Mouse (Mus musculus) hindbrain, embryonic 10.5 days (tissue): Measurements from ENCODE around the gene Gtf3c5. TPM values are rescaled to one million over a fixed set of nuclear protein-coding genes. Genes with fewer than 3 reads are reported as not detected.

Experiments
- DNase-seq: peaks from one replicate; pipeline ENCODE4 v3.0.0-alpha.2; 2017; ENCODE audit warnings: low spot score
- H3K27ac ChIP-seq: fragments of 300-500 bp; sonication (generic); 2 replicates; pipeline ENCODE4 v1.5.1; 2016; ENCODE audit warnings: mild to moderate bottlenecking, moderate library complexity
- H3K27me3 ChIP-seq: fragments of 300-500 bp; sonication (generic); 2 replicates; pipeline ENCODE4 v1.6.1; 2016; ENCODE audit warnings: mild to moderate bottlenecking; ENCODE audit not compliant: poor library complexity, insufficient read depth, severe bottlenecking
- H3K36me3 ChIP-seq: fragments of 300-500 bp; sonication (generic); 2 replicates; pipeline ENCODE4 v1.6.1; 2016; ENCODE audit warnings: mild to moderate bottlenecking, moderate library complexity
- H3K4me1 ChIP-seq: fragments of 300-500 bp; sonication (generic); replicated peaks from 2 replicates; pipeline ENCODE4 v1.6.1; 2016; ENCODE audit warnings: mild to moderate bottlenecking
- H3K4me3 ChIP-seq: fragments of 300-500 bp; sonication (generic); 2 replicates; pipeline ENCODE4 v1.5.1; 2016; ENCODE audit warnings: mild to moderate bottlenecking, moderate library complexity
- H3K9me3 ChIP-seq: fragments of 300-500 bp; sonication (generic); 2 replicates; pipeline ENCODE4 v1.6.1; 2016; ENCODE audit warnings: mild to moderate bottlenecking, moderate library complexity
- WGBS: fragments of 180-500 bp; shearing (Covaris S2); methylation state at CpG from one replicate; pipeline ENCODE4 v1.1.7; 2016; 5-methylcytosine and 5-hydroxymethylcytosine counted together
- polyA plus RNA-seq: library from polyadenylated mRNA; unstranded; fragments of >200 nt; fragmentation: Nextera tagmentation; extraction: Ambion mirVana; gene quantifications from 2 replicates; pipeline ENCODE4 v1.2.1, GENCODE M21; 2016

The Gtf3c5 gene
- polyA plus RNA-seq, 1 experiment from 2014 or later, result 61.0 TPM

GRCm38 (mm10) chr2:28582647-28583353, 751 bp downstream of the Gtf3c5 start:
- Histone ChIP-seq H3K27me3 (no peaks in the 10 kb centered on the region), H3K27ac (peak overlapping the region; percentile 97), H3K9me3 (no peaks in the 10 kb centered on the region), H3K4me3 (peak overlapping the region; percentile 82), H3K4me1 (peaks cover 24% of the 10 kb centered on the region), H3K36me3 (peaks cover 34% of the 10 kb centered on the region)
- WGBS, result under 1% methylated on average over 56 of the region's 56 CpGs
- DNase-seq, result peak; percentile 91

- no peak overlapping the region for H3K4me3 ChIP-seq
- H3K4me1 ChIP-seq, result peaks cover 16% of the 10 kb centered on the region
- H3K9me3 ChIP-seq, result no peaks in the 10 kb centered on the region
- H3K27ac ChIP-seq, result no peak overlapping the region
- no peaks in the 10 kb centered on the region for H3K27me3 ChIP-seq
- 71% methylated on average over 5 of the region's 5 CpGs for WGBS
- peak; percentile 25 for DNase-seq
- peaks cover 82% of the 10 kb centered on the region for H3K36me3 ChIP-seq
Measured at GRCm38 (mm10) chr2:28578003-28578402, 5.5 kb downstream of the Gtf3c5 start.

- H3K27me3 ChIP-seq, result no peaks in the 10 kb centered on the region
- DNase-seq, result no peak
- H3K36me3 ChIP-seq, result peaks cover 93% of the 10 kb centered on the region
- H3K9me3 ChIP-seq, result no peaks in the 10 kb centered on the region
- H3K4me3 ChIP-seq, result no peak overlapping the region
- peaks cover 11% of the 10 kb centered on the region for H3K4me1 ChIP-seq
- WGBS, result 94% methylated on average over 3 of the region's 3 CpGs
- no peak overlapping the region for H3K27ac ChIP-seq
Measured at GRCm38 (mm10) chr2:28576815-28577214, 6.7 kb downstream of the Gtf3c5 start.

GRCm38 (mm10) chr2:28575341-28575740, 8.2 kb downstream of the Gtf3c5 start:
- no peaks in the 10 kb centered on the region for H3K4me1 ChIP-seq
- H3K27ac ChIP-seq, result no peak overlapping the region
- H3K9me3 ChIP-seq, result no peaks in the 10 kb centered on the region
- H3K36me3 ChIP-seq, result peaks cover 100% of the 10 kb centered on the region
- WGBS, result 93% methylated on average over 4 of the region's 4 CpGs
- no peaks in the 10 kb centered on the region for H3K27me3 ChIP-seq
- no peak overlapping the region for H3K4me3 ChIP-seq
- no peak for DNase-seq

- 76% methylated on average over 3 of the region's 3 CpGs for WGBS
- Histone ChIP-seq H3K36me3 (peaks cover 100% of the 10 kb centered on the region), H3K4me3 (no peak overlapping the region), H3K27ac (no peak overlapping the region), H3K9me3 (no peaks in the 10 kb centered on the region), H3K27me3 (no peaks in the 10 kb centered on the region), H3K4me1 (peaks cover 4% of the 10 kb centered on the region)
- peak; percentile 20 for DNase-seq
Measured at GRCm38 (mm10) chr2:28569903-28570302, 13.6 kb downstream of the Gtf3c5 start.

- no peak overlapping the region for H3K4me3 ChIP-seq
- peak overlapping the region; percentile 59; the same call in 1 of the 2 replicates for H3K27ac ChIP-seq
- 64% methylated on average over 5 of the region's 5 CpGs for WGBS
- DNase-seq, result no peak
- no peaks in the 10 kb centered on the region for H3K9me3 ChIP-seq
- peaks cover 73% of the 10 kb centered on the region for H3K36me3 ChIP-seq
- no peaks in the 10 kb centered on the region for H3K27me3 ChIP-seq
- peaks cover 4% of the 10 kb centered on the region for H3K4me1 ChIP-seq
Measured at GRCm38 (mm10) chr2:28566545-28566944, 17.0 kb downstream of the Gtf3c5 start.

GRCm38 (mm10) chr2:28564380-28564779, 19.2 kb downstream of the Gtf3c5 start:
- H3K27me3 ChIP-seq, result no peaks in the 10 kb centered on the region
- WGBS, result 87% methylated on average over 4 of the region's 4 CpGs
- H3K36me3 ChIP-seq, result peaks cover 51% of the 10 kb centered on the region

GRCm38 (mm10) chr2:28563830-28564229, 19.7 kb downstream of the Gtf3c5 start:
- Histone ChIP-seq H3K27ac (no peak overlapping the region), H3K9me3 (no peaks in the 10 kb centered on the region), H3K4me1 (peaks cover 4% of the 10 kb centered on the region; the same call in 1 of the 2 replicates), H3K36me3 (peaks cover 45% of the 10 kb centered on the region), H3K4me3 (no peak overlapping the region), H3K27me3 (no peaks in the 10 kb centered on the region)
- DNase-seq, result no peak

More at GRCm38 (mm10) chr2:28564380-28564779, 19.2 kb downstream of the Gtf3c5 start:
- no peak overlapping the region for H3K27ac ChIP-seq
- H3K4me1 ChIP-seq, result peaks cover 4% of the 10 kb centered on the region; the same call in 1 of the 2 replicates
- H3K4me3 ChIP-seq, result no peak overlapping the region
- no peak for DNase-seq
- no peaks in the 10 kb centered on the region for H3K9me3 ChIP-seq

- H3K9me3 ChIP-seq, result no peaks in the 10 kb centered on the region
- H3K36me3 ChIP-seq, result peaks cover 40% of the 10 kb centered on the region
- H3K4me1 ChIP-seq, result peaks cover 4% of the 10 kb centered on the region; the same call in 1 of the 2 replicates
- H3K27ac ChIP-seq, result no peak within 1 kb of the TSS
- no peaks in the 10 kb centered on the region for H3K27me3 ChIP-seq
- H3K4me3 ChIP-seq, result no peak within 1 kb of the TSS
- 74% methylated on average over 6 of the region's 6 CpGs for WGBS
- DNase-seq, result no peak
Measured at GRCm38 (mm10) chr2:28563303-28563702, 20.2 kb downstream of the Gtf3c5 start, which contains the start of gene Cel. Gene Cel, minus strand, starts transcription at chr2:28563403.

- peaks cover 32% of the 10 kb centered on the region for H3K36me3 ChIP-seq
- H3K4me1 ChIP-seq, result no peaks in the 10 kb centered on the region
- DNase-seq, result no peak
- WGBS, result 84% methylated on average over 5 of the region's 5 CpGs
- H3K27ac ChIP-seq, result no peak overlapping the region
- H3K27me3 ChIP-seq, result no peaks in the 10 kb centered on the region
- H3K9me3 ChIP-seq, result no peaks in the 10 kb centered on the region
- H3K4me3 ChIP-seq, result no peak overlapping the region
Measured at GRCm38 (mm10) chr2:28557452-28557851, 26.1 kb downstream of the Gtf3c5 start.

- H3K36me3 ChIP-seq, result peaks cover 82% of the 10 kb centered on the region
Measured at GRCm38 (mm10) chr2:28552301-28552700, 31.2 kb downstream of the Gtf3c5 start.

GRCm38 (mm10) chr2:28549157-28549556, 34.4 kb downstream of the Gtf3c5 start:
- Histone ChIP-seq H3K27me3 (no peaks in the 10 kb centered on the region), H3K27ac (no peak overlapping the region), H3K36me3 (peaks cover 98% of the 10 kb centered on the region), H3K9me3 (no peaks in the 10 kb centered on the region), H3K4me3 (no peak overlapping the region), H3K4me1 (peaks cover 18% of the 10 kb centered on the region)
- 92% methylated on average over 13 of the region's 13 CpGs for WGBS
- DNase-seq, result no peak

More at GRCm38 (mm10) chr2:28552301-28552700, 31.2 kb downstream of the Gtf3c5 start:
- WGBS, result 91% methylated on average over 5 of the region's 5 CpGs
- no peak overlapping the region for H3K27ac ChIP-seq
- H3K9me3 ChIP-seq, result no peaks in the 10 kb centered on the region
- no peak for DNase-seq
- no peaks in the 10 kb centered on the region for H3K27me3 ChIP-seq
- H3K4me3 ChIP-seq, result no peak overlapping the region
- peaks cover 8% of the 10 kb centered on the region for H3K4me1 ChIP-seq

GRCm38 (mm10) chr2:28547237-28548172, 36.0 kb downstream of the Gtf3c5 start:
- Histone ChIP-seq H3K4me3 (no peak overlapping the region), H3K9me3 (no peaks in the 10 kb centered on the region), H3K36me3 (peaks cover 98% of the 10 kb centered on the region), H3K27ac (no peak overlapping the region), H3K4me1 (peaks cover 22% of the 10 kb centered on the region), H3K27me3 (no peaks in the 10 kb centered on the region)
- WGBS, result 53% methylated on average over 11 of the region's 11 CpGs
- peak; percentile 84 for DNase-seq
